Mouse (Mus musculus) right cerebral cortex, adult 18-20 months (tissue): ENCODE measurements around the gene Npr2.

Experiments used
- DNase-seq: peaks from one replicate; pipeline ENCODE4 v3.0.0; 2022; ENCODE audit warnings: mixed read lengths

Npr2 gene

DNA sequence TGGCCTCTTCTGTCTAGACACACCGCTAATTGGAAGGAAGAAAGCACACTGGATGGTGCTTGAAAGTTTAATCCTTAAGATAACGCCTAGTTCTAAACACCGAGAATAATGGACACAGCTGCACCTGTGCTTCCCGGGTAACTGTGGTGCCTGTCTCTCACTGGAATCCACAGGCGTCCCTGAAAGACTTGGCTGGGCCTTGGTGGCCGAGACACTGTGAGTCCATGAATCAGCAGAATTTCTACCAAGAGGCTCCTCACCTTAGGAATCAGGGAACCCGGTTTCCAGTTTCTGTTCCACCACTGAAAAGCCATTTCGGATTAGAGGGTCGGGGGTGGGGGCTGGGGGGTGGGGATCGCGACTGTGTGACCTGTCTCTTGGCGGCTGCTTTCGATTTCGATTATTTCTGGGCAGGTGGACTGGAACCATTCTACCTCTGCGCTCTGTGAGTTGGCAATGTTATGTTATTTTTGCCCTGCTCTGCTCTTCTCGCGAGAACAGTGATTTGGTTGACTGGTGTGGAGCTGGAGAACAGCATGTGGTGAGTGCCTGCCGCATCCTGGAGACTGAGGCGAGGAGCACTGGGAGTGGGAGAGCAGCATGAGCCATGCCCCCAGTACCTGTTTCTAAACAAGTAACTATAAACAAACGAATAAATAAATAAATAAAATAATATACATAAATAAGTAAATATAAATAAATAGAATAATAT lies 2.5 kb upstream of the Npr2 start:
- DNase-seq = no peak

DNA sequence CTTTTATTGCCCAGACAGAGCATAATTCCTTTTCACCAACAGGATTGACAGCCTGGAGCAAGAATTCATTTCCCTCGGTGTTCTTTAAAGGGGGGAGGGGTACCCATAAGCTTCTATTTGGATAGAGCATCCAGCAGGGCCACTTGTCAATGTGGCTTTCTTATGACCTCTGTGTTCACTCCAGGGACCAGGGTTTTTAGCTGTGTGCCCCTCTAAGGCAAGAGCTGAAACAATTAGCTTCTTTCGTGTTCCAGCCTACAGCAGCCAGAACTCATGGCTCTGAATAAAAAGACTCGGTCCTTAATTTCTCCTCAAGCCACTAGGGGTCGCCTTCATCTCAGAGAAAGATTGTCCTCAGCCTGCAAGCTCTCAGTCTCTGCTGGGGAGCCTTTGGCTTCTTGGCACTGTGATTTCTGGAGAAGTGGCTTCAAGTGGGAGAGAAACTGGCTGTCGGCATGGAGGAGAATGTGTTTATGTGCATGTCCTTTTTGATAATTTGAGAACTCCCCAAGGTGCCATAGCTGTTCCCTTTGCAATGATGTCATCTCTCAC lies 1.6 kb upstream of the Npr2 start:
- DNase-seq = peak; percentile 88

DNA sequence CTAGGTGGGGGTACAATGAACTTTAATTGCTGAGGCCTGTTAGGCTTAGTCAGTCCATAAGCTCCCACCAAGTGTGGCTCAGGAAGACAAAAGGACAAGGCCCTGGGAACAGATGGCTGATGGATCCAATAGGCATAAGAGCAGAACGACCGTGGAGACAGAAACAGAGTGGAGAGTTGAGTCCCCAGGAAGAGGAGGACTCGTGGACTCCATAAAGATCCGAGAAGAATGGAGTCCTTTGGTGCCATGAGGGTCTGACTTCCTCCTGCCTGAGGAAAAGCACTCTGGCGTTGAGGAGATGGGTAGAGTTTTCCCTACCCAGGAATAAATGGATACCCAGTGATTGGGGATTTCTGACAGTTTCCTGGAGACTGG lies 1.1 kb upstream of the Npr2 start:
- no peak for DNase-seq

DNA sequence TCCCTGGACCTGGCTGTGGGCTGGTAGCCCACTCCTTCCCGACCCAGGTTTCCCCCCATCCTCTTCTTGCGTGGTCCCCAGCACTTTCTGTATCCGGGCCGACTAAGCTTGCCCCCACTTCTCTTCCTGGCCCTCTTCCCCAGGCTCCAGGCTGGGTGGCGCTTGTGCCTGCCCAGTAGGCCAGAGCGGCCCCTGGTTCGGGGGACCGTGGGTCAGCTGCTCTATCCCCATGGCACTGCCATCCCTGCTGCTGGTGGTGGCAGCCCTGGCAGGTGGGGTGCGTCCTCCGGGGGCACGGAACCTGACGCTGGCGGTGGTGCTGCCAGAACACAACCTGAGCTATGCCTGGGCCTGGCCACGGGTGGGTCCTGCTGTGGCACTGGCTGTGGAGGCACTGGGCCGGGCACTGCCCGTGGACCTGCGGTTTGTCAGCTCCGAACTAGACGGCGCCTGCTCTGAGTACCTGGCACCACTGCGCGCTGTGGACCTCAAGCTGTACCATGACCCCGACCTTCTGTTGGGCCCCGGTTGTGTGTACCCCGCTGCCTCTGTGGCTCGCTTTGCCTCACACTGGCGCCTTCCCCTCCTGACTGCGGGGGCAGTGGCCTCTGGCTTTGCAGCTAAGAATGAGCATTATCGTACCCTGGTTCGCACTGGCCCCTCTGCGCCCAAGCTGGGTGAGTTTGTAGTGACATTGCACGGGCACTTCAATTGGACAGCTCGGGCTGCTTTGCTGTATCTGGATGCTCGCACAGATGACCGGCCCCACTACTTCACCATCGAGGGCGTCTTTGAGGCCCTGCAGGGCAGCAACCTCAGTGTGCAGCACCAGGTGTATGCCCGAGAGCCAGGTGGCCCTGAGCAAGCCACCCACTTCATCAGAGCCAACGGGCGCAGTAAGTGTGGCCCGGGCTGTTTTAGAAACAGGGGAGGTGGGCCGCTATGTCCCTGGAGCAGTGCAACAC lies 503 bp downstream of the Npr2 start:
- DNase-seq = no peak

DNA sequence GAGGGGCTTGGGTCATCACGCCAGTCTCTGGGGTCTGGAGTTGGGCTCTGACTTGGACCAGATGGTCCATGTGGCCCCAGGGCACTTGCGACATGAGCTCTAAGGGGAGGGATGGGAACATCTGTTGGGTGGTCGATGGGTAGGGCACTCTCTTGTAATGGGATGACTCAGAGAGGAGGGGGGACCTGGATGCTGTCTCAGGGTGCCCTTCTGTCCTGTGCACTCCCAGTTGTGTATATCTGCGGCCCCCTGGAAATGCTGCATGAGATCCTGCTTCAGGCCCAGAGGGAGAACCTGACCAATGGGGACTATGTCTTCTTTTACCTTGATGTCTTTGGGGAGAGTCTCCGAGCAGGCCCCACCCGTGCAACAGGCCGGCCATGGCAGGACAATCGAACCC lies 1.6 kb downstream of the Npr2 start:
- DNase-seq = no peak

DNA sequence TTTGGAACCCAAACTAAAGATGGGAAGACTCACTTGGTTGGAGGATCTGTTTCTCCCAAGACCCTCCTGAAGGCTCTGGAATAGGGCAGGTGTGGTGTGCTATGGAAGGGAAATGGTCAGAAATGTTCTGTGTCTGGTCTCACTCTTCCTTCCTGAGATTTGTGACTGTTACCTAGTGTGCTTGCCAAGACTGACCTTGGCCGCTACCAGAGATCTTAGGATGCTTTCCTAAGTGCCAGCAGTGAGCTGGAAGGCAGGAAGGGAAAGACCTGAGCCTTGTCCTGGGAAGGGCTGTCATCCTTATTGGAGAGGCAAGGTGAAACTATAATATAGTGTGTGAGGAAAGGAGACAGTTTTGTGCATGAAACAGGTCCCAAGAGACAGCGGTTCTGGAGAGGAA lies 2.0 kb downstream of the Npr2 start:
- DNase-seq = no peak

DNA sequence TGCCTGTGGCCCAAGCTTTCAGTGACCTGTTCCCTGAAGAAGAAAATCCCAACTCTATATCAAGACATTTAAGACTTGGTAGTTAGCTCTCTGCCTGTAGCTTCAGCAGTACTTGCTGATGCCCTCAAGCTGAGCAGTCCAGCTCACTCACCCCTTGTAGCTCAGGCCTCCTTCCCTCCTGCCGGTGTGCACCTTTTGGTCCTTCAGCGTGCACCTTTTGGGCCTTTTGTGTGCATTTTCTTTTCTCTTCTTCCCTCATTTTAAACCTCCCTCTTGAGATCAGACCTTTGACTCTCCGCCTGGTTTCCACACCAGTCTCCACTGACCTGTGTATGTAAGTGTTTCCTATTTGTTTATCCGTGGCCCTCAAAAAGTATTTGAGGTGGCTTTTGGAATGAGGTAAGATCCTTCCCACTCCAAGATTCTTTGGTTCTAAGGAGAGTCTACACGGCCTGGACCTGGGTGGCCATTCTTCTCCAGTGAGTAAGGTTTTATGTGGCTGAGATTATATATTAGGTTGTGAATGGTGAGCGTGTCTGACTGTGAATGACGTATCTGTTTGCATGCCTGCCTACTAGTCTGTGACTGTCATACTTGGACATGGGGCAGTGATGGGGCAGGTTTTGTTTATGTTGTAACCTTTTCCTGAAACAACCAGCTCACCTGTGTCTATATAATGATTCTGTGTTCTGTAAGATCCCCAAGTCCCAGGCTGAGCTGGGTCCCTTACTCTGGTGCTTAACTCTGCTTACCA lies 3.1 kb downstream of the Npr2 start:
- DNase-seq = no peak

DNA sequence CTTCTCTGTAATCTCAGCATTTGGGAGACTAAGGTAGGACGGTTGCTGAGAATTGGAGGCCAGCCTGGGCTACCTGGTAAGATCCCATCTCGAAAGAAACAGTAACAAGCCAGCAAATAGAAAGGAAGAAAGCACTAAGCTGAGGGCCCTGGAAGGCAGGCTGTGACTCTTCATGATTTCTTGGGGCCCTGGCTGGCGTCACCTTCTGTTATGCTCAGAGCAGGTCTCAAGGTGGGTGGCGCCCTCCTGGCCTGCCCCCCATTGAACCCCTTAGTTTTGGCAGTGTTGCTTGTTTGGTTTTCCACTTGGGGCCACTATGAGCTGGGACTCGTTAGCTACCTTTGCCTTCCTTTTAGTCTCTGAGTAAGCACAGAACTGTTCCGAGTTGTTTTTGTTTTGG lies 5.0 kb downstream of the Npr2 start:
- DNase-seq = no peak

DNA sequence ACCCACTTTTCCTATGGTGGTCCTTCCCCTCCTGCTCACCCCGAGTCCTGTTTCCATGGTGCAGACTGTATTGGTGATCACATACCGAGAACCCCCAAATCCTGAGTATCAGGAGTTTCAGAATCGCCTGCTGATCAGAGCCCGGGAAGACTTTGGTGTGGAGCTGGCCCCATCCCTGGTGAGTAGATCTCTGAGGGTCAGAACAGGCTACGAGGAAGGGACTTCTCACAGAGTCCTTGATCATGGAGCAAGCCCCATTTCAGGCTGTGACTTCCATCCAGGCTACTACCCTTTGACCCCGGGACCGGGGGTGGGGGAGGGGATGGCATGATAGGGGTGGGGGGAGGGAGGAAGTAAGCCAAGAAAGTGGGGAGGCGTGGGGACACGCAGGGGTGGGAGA lies 8.3 kb downstream of the Npr2 start:
- no peak for DNase-seq

DNA sequence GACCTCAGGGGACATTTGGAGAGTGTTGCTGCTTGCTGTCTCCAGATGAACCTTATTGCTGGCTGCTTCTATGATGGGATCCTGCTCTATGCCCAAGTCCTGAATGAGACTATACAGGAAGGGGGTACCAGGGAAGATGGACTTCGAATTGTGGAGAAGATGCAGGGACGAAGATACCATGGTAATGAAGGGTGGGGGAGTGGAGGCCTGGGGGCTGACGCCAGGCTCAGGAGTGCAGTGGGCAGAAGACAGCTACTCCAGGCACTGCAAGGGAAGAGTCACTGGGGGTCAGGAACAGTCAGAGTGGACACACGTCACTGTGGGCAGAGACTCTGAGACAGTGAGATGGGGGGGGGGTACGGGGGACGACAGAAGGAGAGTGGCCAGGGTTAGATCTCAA lies 8.8 kb downstream of the Npr2 start:
- no peak for DNase-seq

DNA sequence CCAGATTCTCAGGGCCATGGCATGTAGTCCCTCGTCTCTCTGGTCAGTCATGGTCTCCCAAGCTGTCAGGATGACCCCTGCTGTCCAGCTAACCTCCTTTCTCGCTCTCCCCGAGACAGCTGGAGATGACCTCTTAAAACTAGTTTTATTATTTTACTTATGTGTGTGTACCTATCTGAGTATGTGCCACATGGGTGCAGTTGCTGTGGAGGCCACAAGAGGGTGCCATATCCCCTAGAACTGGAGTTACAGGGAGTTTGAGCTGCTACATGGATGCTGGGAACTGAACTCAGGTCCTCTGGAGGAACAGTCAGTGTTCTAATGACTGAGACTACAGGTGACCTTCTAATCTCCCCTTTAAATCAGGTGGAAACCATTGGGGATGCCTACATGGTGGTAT lies 18.0 kb downstream of the Npr2 start:
- no peak for DNase-seq

DNA sequence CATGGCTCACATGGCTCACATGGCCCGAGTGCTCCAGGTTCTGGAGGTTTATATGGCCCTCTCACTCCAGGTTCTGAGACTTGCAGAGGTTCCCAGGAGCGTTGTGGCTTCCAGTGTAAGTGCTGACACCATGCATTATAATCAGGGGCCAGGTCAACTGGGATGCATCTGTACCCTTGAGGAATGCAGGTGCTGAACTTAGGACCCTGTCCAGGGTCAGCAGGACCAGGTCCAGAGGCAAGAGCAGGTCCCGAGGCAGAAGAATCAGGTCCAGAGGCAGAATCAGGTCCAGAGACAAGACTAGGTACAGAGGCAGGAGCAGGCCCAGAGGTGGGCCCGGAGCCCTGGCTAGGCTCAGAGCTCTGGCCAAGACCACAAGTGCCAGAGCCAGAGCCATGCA lies 21.0 kb downstream of the Npr2 start:
- DNase-seq = no peak

DNA sequence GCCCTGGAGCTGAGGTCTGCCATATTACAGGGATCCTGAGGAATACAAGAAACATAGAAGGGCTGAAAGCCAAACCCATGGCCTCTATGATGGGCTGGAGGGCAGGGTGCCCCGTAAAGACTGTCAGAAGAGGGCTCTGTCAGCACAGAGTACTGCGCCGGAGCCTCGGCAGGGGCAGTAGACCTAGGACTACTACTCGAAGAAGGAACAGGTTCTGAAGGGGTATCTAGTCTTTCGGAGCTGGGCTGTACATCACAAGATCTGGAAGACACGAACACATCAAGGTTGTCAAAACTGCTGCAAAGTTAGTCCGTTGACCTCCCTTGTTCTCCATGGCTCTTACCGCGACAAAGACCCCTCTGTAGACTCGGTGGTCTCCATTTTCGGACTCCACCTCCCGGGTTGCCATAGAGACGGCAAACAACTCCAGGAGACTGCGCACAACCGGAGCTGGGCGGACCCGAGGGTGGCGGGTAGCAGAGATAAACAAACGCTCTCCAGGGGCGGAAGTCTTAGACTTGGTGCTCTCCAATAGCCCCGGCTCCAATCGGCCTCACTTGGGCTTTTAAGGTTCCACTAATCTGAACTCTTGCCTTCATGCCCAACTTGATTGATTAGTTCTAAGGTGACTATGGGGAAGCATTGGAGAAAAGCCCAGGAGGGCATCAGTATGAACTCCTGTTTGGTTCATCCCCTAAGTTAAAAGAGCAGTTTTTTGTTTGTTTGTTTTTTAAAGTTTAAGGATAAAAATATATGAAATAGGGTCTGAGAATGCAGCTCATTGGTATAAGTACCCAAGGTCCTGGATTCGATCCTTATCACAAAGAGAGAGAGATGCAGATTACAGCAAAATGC lies 21.7 kb downstream of the Npr2 start, which contains the start of gene Spag8:
Gene Spag8, minus strand, starts transcription at position 434 of the 855 bp plus-strand sequence.
- DNase-seq = no peak

DNA sequence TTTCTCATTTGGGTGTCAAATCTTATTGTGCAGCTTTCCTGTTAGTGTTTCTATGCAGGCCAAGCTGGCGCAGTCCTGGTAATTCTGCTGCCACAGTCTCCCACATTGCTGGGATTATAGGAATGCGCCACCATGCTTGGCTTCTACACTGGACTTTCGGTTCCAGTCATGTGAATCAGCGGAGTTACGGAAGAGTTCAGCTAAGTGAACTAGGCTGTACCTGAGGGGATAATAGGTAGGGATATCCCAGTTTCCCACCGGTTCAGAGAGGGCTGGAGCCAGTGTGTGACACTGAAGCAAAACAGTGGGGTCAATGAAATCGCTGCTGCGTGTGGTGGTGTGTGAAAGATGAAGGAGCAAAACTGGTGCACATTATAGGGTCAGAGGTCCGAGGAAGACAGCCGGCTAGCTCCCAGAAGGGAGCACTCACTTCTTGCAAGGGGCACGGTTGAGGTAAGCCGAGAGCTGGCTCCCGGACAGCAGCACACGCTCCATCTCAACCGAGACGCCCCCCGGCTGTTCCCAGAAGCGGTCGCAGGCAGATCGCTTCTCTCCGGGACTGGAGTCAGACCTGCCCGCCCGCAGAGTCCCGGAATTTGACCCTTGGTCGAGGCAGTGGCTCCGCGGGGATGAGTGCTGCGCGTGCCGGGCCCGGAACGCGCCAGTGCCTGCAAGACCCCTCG lies 24.1 kb downstream of the Npr2 start:
- DNase-seq = no peak

DNA sequence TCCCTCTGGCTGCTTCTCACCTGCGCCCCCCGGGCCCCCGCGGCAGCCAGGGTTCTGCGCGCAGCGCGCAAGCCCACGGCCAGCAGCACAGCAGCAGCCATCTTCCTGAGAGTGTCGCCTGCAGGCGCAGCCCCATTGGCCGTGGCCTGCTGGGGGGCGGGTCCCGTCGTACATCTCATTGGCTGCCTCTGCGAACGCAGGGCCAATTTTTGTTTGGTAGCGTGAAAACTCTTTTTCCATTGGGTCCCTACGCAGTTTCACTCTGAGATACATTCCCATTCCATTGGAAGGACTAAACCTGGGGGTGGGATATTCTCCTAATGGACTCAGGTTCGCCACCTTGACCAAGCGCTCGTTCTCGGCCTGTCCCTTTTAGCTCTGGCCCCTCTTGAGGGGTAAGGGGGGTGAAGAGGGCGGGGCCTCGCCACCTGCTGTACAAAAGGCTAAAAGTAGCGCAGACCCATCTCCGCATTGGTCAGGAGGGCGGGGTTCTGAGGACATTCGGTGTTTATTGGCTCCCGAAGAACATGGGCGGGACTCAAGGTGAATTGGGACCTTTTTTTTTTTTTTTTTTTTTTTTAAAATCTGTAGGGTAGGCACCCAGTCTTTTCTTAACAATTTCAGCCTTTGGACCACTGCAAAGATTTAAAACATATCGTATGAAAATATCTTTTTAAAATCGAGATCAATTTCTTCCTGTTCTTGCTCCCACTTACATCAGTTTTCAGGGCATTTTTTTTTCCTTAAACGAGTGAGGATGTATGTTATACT lies 24.8 kb downstream of the Npr2 start, which contains the start of gene Hint2:
Gene Hint2, minus strand, starts transcription at position 128 of the 771 bp plus-strand sequence.
- peak; percentile 96 for DNase-seq

DNA sequence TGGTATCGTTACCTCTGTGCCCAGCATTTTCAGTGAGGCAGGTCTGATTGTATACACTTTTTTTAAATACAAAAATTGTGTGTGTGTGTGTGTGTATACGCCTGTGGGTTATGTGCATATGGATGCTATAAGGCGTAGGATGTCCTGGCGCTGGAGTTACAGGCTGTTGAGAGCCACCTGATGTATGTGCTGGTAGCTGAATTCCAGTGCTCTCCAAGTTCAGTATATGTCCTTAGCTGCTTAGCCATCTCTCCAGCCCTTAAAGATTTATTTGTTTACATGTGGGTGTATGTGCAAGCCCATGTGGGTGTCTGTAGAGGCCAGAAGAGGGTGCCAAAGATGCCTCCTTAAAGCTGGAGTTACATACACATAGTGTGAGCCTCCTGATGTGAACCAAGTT lies 25.4 kb downstream of the Npr2 start:
- no peak for DNase-seq

DNA sequence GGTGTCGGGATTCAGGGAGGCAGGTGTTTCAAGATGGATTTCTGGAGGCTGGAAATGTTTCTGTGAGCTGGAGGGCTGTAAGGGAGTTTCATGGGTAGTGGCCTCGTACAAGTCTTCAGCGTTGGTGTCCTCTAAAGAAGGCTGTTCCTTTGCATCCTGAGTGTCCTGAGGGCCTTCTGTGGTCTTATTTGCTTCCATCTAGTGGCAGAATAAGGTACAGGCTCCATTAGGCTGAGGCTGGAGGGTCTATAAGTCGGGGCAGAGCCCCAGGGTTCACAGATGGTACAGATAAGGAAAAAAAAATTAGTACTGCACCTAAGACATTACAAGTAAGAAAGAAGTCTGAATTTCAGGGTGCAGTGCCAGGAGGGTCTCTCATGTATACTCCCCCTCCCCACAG lies 34.7 kb downstream of the Npr2 start:
- no peak for DNase-seq

DNA sequence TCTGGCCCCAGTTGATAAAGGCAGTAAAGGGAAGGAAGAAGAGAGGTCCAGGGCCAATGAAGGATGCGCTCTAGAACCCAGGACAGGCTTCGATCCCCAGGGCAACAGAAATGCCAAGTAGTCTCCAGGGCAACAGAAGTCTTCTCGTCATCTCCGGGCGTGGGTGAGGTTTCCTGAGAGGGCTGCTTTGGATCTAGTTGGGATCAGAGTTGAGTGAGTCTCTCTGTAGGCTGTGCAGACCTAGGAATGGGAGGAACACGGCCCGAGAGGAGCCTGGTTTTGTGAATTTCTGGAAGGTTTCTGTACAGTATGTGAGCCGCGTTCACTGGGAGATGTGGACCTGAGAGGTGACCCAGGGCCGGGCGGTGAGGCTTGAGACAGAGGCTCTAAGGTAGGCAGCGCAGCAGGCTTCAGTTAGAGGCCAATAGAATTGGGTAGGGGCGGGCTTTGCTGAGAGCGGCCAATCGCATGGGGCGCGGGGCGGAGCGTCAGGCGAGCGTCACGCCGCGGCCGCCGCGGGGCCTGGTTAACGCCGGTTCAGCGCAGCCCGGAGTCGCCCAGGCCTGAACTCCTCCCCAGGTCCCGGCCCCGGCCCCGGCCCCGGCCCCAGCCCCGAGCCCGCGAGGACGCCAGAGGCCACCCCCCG lies 37.2 kb downstream of the Npr2 start, which contains the start of the genes Tmem8b and Fam221b:
Gene Tmem8b, plus strand, starts transcription at position 190 of the 646 bp plus-strand sequence.
Gene Fam221b, minus strand, starts transcription at position 364 of the 646 bp plus-strand sequence.
- DNase-seq = peak; percentile 93

DNA sequence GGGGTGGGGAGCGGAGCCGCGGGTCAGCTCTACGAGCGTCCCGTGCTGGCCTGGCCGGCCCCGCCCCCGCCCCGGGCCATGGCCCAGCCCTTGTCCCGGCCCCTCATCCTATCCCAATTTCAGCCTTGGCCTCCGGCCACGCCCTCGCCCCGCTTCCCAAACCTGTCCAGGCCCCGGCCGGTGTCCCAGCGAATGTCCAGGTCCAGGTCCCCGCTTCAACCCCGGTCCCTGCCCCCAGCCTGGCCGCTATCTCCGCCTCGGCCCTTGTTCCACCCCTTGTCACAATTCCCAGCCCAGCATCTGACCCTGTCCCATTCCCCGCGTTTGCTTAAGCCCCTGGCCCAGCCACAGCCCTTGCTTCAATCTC lies 37.7 kb downstream of the Npr2 start:
- DNase-seq = peak; percentile 38

DNA sequence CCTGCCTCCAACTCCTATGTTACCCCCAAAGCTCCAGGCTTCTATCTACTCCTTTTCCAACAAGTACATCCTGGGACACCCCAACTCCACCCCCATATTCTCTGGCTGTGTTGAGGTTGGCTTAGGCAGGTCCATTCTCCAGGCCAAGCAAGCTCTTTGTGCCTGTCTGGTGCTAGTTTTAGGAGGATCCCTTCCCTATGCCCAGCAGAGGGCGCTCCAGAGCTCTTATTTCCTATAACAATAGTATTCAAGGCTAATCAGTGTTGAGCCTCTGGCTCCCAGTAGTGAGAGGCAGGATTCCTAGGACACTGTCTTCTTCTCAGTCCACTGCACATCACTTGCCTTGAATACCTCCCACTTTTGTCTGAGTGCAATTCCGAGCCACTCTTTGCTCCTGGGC lies 40.3 kb downstream of the Npr2 start:
- DNase-seq = peak; percentile 84
